5 mouse cellular contexts compared by ENCODE assay signal in genomic region chr5:3141841-3142240, GRCm38 (mm10).
DNase-seq lines count a peak whose midpoint lies in the region; ATAC-seq and TF ChIP-seq lines count a peak whose summit lies in the region.
"Not testable (repeated sequence)": the region's sequence is repeated elsewhere in the genome, so short reads cannot be mapped to it uniquely, and the experiment has no call there.

No protein-coding gene starts in this region.

- 69% methylated on average over 11 of the region's 11 CpGs for WGBS in forebrain, postnatal 0 days

- H3K4me3 ChIP-seq in forebrain, postnatal 0 days (ENCODE audit: low read depth, low read length); layer of hippocampus, adult 2 months: not testable (repeated sequence)

- not testable (repeated sequence) for H3K9me3 ChIP-seq in forebrain, postnatal 0 days (ENCODE audit: low read length)

- not testable (repeated sequence) for H3K4me2 ChIP-seq in forebrain, postnatal 0 days (ENCODE audit: low read depth)

- not testable (repeated sequence) for H3K27ac ChIP-seq in forebrain, postnatal 0 days (ENCODE audit: low read depth, low read length); layer of hippocampus, adult 2 months

- TF ChIP-seq CTCF in forebrain, postnatal 0 days (IDR thresholded peaks at IDR 0.05; ENCODE audit: low read depth); layer of hippocampus, adult 2 months (conservative IDR thresholded peaks at IDR 0.05): not testable (repeated sequence)

- H3K36me3 ChIP-seq in forebrain, postnatal 0 days (ENCODE audit: insufficient read depth), result not testable (repeated sequence)

- DNase-seq in brain, adult 2 months (ENCODE audit: low read depth, low spot score), result peak; percentile 12
- DNase-seq in forebrain, postnatal 0 days, result not testable (repeated sequence)
- peak; percentile 54 for DNase-seq in heart, adult 11 months
- DNase-seq in layer of hippocampus, adult 2 months (ENCODE audit: low spot score in 2 of 2), result peak; percentile 16 to 34
- DNase-seq in layer of hippocampus, postnatal 10 days (ENCODE audit: low spot score in 2 of 2), result peak; percentile 14 to 27

- not testable (repeated sequence) for H3K4me1 ChIP-seq in forebrain, postnatal 0 days (ENCODE audit: insufficient read depth)

- not testable (repeated sequence) for H3K27me3 ChIP-seq in forebrain, postnatal 0 days (ENCODE audit: insufficient read depth, low read length)

- peak; percentile 54; the same call in 1 of the 2 replicates for ATAC-seq in forebrain, postnatal 0 days

- H3K9ac ChIP-seq in forebrain, postnatal 0 days, result not testable (repeated sequence)
